Comparison of ENCODE assay signal across 8 mouse cellular contexts in the genomic region with DNA sequence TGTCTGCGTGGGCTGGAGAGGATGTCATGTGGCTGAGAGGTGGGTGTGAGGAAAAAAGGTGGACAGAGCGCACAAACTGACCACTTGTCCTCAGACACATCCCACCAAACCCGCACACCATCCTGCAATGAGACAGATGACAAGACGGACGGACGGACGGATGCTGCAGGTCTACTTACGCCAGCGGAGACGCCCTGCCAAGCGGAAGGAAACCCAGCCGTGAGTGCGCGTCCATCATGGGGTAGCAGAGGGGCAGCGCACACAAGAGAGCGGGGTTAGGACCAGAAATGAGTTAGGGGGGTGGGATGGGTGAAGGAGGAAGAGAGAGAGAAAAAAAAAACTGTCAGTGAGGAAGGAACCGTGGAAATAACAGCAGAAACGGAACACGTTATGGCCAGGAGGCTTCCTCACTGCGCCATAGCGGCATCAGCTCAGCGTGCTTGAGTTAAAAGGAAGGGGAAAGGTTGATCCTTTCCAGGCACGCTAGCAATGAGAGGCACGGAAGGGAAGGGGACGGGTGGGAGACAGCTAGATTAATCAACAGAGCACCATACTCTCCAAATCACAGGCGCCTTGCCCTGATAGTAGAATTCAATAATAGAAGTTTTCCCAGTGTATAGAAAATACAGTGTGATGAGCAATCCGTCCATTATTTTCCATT. TPM values are rescaled to one million over a fixed set of nuclear protein-coding genes. Genes with fewer than 3 reads are reported as not detected.
DNase-seq lines count a peak whose midpoint lies in the region; ATAC-seq and TF ChIP-seq lines count a peak whose summit lies in the region.
"Had no signal": no experiment of that assay in that cellular context is flagged by ENCODE, and none has a peak within 500 bp of the region (broad histone marks: within the 10 kb centered on the region; RNA-seq: fewer than 3 reads in every experiment).

No protein-coding gene starts in this region.

- TF ChIP-seq POLR2A in lung, adult 2 months (IDR thresholded peaks at IDR 0.05; ENCODE audit: borderline replicate concordance, extremely low read depth, low read depth, low read length): no peak

- peak overlapping the region; percentile 25 for H3K4me3 ChIP-seq in lung, adult 2 months (replicated peaks; ENCODE audit: extremely low read depth, low read depth, low read length)
- peak overlapping the region; percentile 44 for H3K4me3 ChIP-seq in forebrain, embryonic 10.5 days
- peak overlapping the region; percentile 10 for H3K4me3 ChIP-seq in intestine, embryonic 15.5 days (replicated peaks)
- peak overlapping the region; percentile 40 for H3K4me3 ChIP-seq in neural tube, embryonic 15.5 days (replicated peaks)

- H3K4me1 ChIP-seq in lung, adult 2 months (ENCODE audit: control insufficient read depth, insufficient read depth, low read length): no peaks in the 10 kb centered on the region
- peaks cover 15% of the 10 kb centered on the region for H3K4me1 ChIP-seq in forebrain, embryonic 10.5 days
- peaks cover 17% of the 10 kb centered on the region for H3K4me1 ChIP-seq in intestine, embryonic 15.5 days (replicated peaks)
- peaks cover 10% of the 10 kb centered on the region for H3K4me1 ChIP-seq in neural tube, embryonic 15.5 days

- H3K4me2 ChIP-seq in intestine, embryonic 15.5 days (replicated peaks): peak overlapping the region; percentile 58
- peak overlapping the region; percentile 65 for H3K4me2 ChIP-seq in neural tube, embryonic 15.5 days

- peaks cover 31% of the 10 kb centered on the region for H3K27me3 ChIP-seq in forebrain, embryonic 10.5 days (ENCODE audit: poor library complexity, severe bottlenecking)
- no peaks in the 10 kb centered on the region for H3K27me3 ChIP-seq in intestine, embryonic 15.5 days (replicated peaks)
- no peaks in the 10 kb centered on the region for H3K27me3 ChIP-seq in neural tube, embryonic 15.5 days (replicated peaks)

- no peaks in the 10 kb centered on the region for H3K9me3 ChIP-seq in forebrain, embryonic 10.5 days
- no peaks in the 10 kb centered on the region for H3K9me3 ChIP-seq in intestine, embryonic 15.5 days
- no peaks in the 10 kb centered on the region for H3K9me3 ChIP-seq in neural tube, embryonic 15.5 days (replicated peaks)

- DNase-seq in lung, adult 2 months: no peak
- DNase-seq in lung, postnatal 25 days (ENCODE audit: low spot score): no peak
- DNase-seq in forebrain, embryonic 10.5 days (ENCODE audit: extremely low spot score, low spot score): no peak

- WGBS in lung, adult 2 months: 30% methylated on average over 27 of the region's 27 CpGs
- 41% methylated on average over 27 of the region's 27 CpGs for WGBS in forebrain, embryonic 10.5 days
- 23% methylated on average over 27 of the region's 27 CpGs for WGBS in intestine, embryonic 15.5 days
- WGBS in neural tube, embryonic 15.5 days: 31% methylated on average over 27 of the region's 27 CpGs

- no peaks in the 10 kb centered on the region for H3K36me3 ChIP-seq in forebrain, embryonic 10.5 days (replicated peaks)
- H3K36me3 ChIP-seq in intestine, embryonic 15.5 days: no peaks in the 10 kb centered on the region
- H3K36me3 ChIP-seq in neural tube, embryonic 15.5 days: no peaks in the 10 kb centered on the region

- no peak for ATAC-seq in intestine, embryonic 15.5 days
- peak; percentile 46 for ATAC-seq in neural tube, embryonic 15.5 days (ENCODE audit: low FRiP score)
- no peak for ATAC-seq in erythroblast, adult 5-6 weeks (replicated peaks; ENCODE audit: low FRiP score, poor library complexity, severe bottlenecking)
- ATAC-seq in inflammation-experienced regulatory T-cells, adult 6 months: no peak

- no peak for TF ChIP-seq CTCF in lung, adult 2 months (IDR thresholded peaks at IDR 0.05; ENCODE audit: insufficient read depth, low read length)

- H3K27ac ChIP-seq in forebrain, embryonic 10.5 days: no peak overlapping the region
- H3K27ac ChIP-seq in intestine, embryonic 15.5 days: no peak overlapping the region
- H3K27ac ChIP-seq in neural tube, embryonic 15.5 days (replicated peaks): no peak overlapping the region

- peak overlapping the region; percentile 3; the same call in 1 of the 2 replicates for H3K9ac ChIP-seq in intestine, embryonic 15.5 days
- peak overlapping the region; percentile 45 for H3K9ac ChIP-seq in neural tube, embryonic 15.5 days (replicated peaks)

RNA-seq across cellular contexts. Expression of a gene that starts 18.8 kb away (rescaled TPM):
- polyA plus RNA-seq in lung, adult 2 months (2012; rRNA removed): 26.6 and 81.2 TPM in 2 replicates
- polyA plus RNA-seq in forebrain, embryonic 10.5 days (2016; fragmentation: Nextera tagmentation; extraction: Ambion mirVana): 0.05 and 0.06 TPM in 2 replicates
- polyA plus RNA-seq in intestine, embryonic 15.5 days (2015; fragmentation: Nextera tagmentation; extraction: Ambion mirVana): 7.6 and 7.8 TPM in 2 replicates
- polyA plus RNA-seq in neural tube, embryonic 15.5 days (2015; fragmentation: Nextera tagmentation; extraction: Ambion mirVana): 3.5 and 4.9 TPM in 2 replicates
- total RNA-seq in erythroblast, adult 5-6 weeks (2015; ENCODE audit: low replicate concordance): not detected in 2 replicates
- not detected in 2 replicates for total RNA-seq in erythroblast, adult 5-6 weeks (2017; ENCODE audit: low replicate concordance)
- polyA plus RNA-seq in inflammation-experienced regulatory T-cells, adult 6 months (2017; shearing (Covaris generic)): not detected

RNA-seq across cellular contexts. Expression of a gene that starts 30.3 kb away (rescaled TPM):
- 0.22 TPM in 1 of 2 replicates, not detected in the other for polyA plus RNA-seq in lung, adult 2 months (2012; rRNA removed)
- 0.47 and 1.0 TPM in 2 replicates for polyA plus RNA-seq in forebrain, embryonic 10.5 days (2016; fragmentation: Nextera tagmentation; extraction: Ambion mirVana)
- 0.37 TPM in 1 of 2 replicates, not detected in the other for polyA plus RNA-seq in intestine, embryonic 15.5 days (2015; fragmentation: Nextera tagmentation; extraction: Ambion mirVana)
- polyA plus RNA-seq in neural tube, embryonic 15.5 days (2015; fragmentation: Nextera tagmentation; extraction: Ambion mirVana): 0.28 TPM in 1 of 2 replicates, not detected in the other
- not detected in 2 replicates for total RNA-seq in erythroblast, adult 5-6 weeks (2015; ENCODE audit: low replicate concordance)
- not detected in 2 replicates for total RNA-seq in erythroblast, adult 5-6 weeks (2017; ENCODE audit: low replicate concordance)
- polyA plus RNA-seq in inflammation-experienced regulatory T-cells, adult 6 months (2017; shearing (Covaris generic)): not detected

RNA-seq across cellular contexts. Expression of a gene that starts 47.1 kb away (rescaled TPM):
- not detected in 2 replicates for polyA plus RNA-seq in lung, adult 2 months (2012; rRNA removed)
- not detected in 2 replicates for polyA plus RNA-seq in forebrain, embryonic 10.5 days (2016; fragmentation: Nextera tagmentation; extraction: Ambion mirVana)
- not detected in 2 replicates for polyA plus RNA-seq in intestine, embryonic 15.5 days (2015; fragmentation: Nextera tagmentation; extraction: Ambion mirVana)
- not detected in 2 replicates for polyA plus RNA-seq in neural tube, embryonic 15.5 days (2015; fragmentation: Nextera tagmentation; extraction: Ambion mirVana)
- not detected in 2 replicates for total RNA-seq in erythroblast, adult 5-6 weeks (2015; ENCODE audit: low replicate concordance)
- total RNA-seq in erythroblast, adult 5-6 weeks (2017; ENCODE audit: low replicate concordance): not detected in 2 replicates
- polyA plus RNA-seq in inflammation-experienced regulatory T-cells, adult 6 months (2017; shearing (Covaris generic)): not detected
- total RNA-seq: gastrocnemius, postnatal 4 days had no signal
